Mouse (Mus musculus): ENCODE measurements around the gene Gm13030.
"Not testable (repeated sequence)": the region's sequence is repeated elsewhere in the genome, so short reads cannot be mapped to it uniquely, and the experiment has no call there.

Gene Gm13030

DNA sequence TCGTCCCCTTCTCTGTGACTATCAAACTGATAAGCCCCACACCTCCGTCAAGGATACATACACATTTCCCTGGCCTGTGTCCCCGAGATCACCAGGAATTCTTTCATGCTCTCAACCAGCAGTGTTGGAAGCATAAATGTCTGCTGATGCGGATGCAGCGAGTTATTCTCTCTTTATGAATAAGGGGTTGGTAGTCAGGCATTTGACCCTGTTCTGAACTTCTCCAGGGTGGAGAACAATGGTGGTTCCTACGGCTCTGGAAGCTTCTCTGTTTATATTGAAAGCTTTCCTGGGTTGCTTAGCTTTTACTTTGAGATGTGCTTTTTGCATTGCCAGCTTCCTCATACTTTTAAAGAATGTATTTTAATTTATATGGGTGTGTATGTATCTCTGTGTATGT is at the start of gene Gm13030:
Gm13030 (minus strand) TSS at position 101 of the 400 bp plus-strand sequence.
- DNase-seq: no peak

DNA sequence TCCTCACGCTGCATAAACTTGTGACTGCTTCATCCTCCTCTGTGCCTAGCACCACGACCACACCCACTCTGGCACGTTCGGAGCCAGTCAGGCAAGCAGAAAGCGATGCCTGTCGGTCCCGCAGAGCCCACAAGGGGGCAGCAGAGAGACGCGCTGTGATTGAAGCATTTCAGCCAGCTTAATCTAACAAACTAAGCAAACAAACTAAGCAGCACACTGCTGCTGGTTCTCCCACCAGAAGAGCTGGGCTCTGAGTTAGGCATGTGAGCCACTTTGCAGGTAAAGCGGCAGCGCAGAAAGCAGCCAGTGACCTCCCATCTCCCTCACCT is 48.3 kb upstream of the Gm13030 start:
- peak; percentile 89 for DNase-seq

DNA sequence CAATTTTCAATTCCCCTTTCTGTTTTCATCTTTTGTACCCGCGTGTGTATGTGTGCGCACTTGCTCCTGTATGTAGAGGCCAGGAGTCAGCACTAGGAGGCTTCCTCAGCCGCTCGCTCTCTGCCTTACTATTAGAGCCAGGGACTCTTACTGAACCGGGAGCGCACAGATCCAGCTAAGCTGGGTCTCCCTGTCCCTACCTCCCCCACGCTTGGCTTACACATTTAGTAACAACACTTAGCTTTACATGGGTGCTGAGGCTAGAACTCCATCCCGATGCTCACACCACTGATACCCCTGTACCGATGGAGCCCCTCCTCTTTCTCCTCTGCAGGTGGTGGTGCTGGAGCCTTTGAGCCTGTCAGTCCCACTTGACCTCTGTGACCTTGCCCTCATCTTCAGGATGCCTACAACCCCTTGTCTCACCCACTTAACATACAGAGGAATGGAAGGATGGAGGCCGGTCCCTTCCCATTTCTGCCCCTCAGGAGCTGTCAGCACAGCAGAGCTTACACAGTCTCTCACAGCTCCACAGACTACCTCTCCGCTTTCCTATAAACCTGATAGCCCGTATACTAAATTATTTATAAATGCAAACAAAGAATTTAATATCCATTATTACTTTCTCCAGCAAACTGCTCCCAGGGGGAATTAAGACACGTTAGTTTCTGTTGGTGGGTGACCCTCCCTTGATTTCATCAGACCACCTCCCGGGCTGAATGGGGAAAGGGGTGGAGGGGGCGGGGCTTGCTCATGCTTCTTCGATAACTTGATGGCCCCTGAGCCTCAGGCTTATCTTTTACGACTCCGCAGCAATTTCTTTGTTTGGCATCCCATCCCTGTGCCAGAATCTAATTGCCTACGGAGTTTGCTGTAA is 47.7 kb upstream of the Gm13030 start:
- no peak for DNase-seq

DNA sequence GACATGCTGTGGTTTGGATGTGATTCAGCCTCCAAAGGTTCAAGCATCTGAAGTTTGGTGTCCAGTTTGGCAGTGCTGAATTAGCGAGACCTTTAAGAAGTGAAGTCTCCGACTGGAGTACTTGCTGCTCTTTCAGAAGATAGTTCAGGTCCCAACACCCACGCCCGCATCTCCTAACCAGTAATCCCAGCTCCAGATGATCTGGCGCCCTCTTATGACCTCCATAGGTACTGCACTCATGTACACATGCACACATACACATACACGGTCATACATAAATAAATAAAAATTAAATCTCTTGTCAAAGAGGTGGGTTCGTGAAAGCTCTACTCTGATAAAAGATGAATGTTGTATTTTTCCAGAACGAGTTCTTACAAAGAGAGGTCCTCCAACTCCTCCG is 43.5 kb upstream of the Gm13030 start:
- DNase-seq: no peak

DNA sequence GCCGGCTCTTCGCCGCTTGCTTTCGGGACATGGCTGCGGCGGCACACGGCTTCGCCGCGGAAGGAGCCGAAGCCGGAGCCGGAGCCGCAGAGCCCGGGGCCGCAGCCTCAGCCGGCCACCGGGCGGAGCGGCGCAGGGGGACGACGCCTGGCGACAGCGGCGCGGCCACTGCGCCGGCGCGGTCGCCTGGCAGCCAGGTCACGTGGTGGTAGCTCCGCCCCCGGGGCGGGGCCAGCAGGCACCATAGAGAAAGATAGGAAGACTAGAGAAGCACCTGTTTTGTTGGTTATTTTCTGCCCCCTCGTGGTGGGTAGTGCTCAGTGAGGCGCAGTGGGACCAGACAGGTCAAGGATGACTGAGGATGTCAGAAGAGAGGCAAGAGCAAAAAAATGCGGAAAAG is 40.0 kb upstream of the Gm13030 start, which contains the start of gene Otud3:
Otud3 (minus strand) TSS at position 149 of the 400 bp plus-strand sequence.
- DNase-seq: peak; percentile 97

DNA sequence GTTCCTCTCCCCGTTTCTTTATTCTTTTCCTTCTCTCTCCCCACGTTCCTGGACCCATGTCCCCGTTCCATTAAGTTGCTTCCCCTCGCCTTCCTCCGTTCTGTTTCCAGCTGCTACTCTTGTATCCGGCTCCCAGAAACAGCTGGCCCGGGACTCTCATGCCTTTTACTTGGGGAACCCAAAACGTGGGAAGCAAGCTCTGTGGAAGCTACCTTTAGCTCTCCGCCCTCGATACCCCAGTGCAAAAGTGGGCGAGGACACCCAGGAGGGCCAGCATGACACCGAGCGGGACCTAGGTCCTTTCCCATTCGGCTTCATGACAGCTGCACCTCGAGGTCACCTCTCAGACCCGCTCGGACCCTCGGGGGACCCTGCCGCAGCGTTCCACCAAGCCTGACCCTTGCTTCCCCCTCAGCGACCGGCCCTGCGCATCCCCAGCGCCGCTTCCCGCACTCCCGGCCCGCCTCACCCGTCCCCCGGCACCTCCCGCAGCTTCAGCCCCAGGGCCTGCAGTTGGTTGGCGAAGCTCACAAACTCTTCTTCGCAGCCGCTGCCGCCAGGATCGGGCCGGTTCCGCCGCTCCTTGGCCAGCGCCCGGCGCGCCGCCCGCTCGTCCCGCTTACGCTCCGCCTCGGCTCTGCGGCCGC is 39.5 kb upstream of the Gm13030 start:
- DNase-seq: no peak

DNA sequence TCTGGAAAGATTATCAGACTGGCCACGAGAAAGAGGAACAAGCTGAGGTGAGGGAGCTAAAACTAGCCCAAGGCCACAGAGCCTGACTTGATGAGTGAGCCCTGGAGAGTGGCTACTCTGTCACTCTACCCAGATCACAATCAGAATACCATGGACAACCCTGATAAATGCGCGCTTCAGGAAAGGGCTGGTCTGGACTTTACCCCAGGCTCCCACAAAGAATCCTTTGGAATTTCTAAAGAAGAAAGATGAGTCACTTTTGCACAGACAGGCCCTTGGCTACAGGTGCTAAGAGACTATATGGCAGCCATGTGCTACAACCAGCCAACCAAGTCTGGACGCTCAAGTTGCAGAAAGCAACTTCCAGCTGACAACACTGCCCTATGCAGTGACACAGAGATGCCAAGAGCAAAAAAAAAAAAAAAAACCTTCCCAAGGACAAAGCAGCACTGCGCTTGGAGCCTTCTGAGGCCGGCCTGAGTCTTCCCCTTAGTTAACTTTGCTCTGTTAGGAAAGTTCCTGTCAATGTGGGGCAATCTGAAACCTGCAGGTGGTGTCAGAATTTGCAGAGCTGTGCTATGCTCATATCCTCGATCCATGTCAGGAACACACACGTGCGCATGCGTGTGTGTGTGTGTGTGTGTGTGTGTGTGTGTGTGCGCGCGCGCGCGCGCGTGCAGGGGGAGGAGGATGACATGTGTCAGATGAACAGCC is 32.0 kb upstream of the Gm13030 start:
- DNase-seq: no peak

DNA sequence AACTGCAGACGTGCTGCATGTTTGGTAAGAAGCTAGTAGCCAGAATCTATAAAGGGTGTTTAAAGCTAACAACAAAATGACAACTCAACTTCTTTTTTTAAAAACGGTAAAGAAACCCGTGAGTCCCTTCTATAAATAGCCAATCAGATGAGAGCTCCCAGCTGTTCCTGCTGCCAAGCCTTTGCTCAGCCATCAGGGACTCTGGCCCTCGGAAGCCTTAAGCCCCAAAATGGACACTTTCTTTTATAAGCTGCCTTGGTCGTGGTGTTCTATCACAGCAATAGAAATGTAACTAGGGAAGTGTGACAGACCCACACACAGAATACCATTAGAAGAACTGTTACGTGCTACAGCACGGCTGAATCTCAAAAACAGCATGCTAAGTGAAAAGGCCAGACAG is 25.6 kb upstream of the Gm13030 start:
- DNase-seq: no peak

DNA sequence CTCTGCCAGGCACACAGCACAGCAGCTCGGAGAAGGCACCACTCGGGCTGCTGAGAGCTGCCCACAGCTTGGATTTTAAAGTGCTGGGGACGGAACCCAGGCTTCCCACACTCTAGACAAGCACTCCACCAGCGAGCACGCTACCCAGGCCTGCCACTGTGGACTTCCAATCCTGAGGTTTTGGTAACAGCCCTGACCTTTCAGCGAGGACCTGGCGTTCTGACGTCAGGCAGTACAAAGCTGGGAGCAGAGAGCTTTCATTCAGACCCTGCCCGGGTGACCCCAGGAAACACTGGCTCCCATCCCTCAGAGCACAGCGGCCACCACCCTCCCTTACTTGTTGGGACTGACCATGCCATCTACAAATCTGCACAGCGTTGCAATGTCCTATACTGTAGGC is 20.0 kb upstream of the Gm13030 start:
- DNase-seq: not testable (repeated sequence)

DNA sequence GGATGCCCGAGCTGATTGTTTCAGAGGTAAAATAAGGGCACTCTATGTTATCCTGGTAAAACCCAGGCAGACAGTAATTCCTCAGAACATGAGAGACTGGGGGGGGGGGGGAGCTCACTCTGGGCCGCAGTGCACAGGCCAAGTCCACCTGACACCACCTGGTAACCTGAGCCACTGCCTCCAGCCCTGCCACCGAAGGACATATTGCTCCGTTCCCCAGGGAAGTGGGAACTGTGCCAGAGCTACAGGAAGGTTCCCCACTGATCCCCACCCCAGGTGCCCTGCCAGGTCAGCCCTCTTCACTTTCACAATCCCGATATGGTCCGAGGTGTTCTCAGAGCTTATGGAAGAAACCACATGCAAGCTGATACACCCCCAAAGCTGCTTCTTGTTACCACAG is 18.9 kb upstream of the Gm13030 start:
- DNase-seq: peak; percentile 10

DNA sequence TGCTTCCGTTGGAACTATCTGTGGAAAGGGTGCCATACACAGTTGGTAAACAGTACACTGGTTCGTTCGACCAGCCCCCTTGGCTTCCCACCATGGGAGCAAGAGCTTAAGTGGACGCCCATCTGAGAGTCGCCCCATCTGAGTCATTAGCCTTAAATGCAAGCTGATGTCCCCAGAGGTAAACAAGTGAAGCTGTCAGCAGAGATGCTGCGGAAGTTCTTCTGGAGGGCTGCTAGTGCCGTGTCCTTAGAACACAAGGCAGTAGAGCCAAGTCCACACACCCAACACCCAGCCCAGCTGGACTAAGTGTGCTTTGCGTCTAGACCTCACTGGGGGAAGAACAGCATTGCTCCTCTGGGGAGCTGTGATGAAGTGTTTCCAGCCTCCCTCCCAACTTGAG is 15.9 kb upstream of the Gm13030 start:
- DNase-seq: no peak

DNA sequence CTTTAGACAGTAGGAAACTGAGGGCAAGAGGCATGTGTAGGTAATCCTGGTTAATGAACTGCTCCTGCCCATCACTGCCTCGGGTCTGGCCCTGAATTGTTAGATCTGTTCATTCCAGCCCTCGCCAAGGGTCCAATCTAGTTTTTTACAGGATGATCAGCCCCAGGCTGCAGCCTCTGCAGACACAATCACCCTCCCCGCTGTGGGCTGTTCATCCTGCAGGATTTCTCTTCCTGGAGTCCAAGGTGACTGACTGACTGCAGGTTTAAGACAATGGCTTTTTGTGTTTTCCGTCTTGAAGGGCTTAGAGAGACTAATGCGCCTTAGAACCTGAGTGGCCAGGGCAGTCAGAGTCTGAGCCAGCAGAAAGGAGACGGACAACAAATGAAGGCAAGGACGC is 15.4 kb upstream of the Gm13030 start:
- no peak for DNase-seq

DNA sequence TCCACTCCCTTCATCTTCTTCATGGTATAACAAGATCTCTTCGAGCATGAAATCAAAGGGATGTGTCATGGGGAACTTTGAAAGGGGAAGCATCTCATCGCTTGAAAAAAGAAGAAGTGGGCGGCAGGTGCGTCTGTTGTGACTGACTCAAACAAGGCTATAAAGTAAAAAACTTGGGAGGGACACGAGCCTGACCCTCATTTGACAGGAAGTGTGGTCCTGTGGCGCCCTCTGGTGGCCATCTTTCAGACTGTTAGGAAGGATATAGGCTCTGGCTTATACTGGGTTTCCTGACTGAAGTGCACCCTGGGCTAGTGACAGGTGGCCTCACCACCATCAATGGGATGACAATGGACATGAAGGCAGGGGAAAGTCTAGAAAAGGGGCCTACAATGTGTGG is 10.5 kb upstream of the Gm13030 start:
- DNase-seq: peak; percentile 79

DNA sequence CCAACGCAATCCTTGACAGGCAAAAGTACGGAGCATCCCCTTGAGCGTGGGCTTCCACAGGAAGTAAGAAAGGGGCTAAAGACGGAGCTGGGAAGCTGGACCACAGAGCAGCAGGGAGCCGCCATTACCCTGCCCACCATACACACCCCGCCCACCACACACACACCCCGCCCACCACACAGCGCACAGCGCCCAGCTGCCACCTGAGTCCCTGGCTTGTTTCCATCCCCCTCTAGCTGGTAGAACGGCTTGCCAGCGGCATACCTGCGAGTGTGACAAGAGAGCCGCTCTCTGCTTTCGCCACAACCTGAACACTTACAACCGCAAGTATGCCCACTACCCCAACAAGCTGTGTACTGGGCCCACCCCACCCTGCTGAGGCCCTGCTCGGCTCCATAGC is 8.4 kb upstream of the Gm13030 start:
- no peak for DNase-seq

DNA sequence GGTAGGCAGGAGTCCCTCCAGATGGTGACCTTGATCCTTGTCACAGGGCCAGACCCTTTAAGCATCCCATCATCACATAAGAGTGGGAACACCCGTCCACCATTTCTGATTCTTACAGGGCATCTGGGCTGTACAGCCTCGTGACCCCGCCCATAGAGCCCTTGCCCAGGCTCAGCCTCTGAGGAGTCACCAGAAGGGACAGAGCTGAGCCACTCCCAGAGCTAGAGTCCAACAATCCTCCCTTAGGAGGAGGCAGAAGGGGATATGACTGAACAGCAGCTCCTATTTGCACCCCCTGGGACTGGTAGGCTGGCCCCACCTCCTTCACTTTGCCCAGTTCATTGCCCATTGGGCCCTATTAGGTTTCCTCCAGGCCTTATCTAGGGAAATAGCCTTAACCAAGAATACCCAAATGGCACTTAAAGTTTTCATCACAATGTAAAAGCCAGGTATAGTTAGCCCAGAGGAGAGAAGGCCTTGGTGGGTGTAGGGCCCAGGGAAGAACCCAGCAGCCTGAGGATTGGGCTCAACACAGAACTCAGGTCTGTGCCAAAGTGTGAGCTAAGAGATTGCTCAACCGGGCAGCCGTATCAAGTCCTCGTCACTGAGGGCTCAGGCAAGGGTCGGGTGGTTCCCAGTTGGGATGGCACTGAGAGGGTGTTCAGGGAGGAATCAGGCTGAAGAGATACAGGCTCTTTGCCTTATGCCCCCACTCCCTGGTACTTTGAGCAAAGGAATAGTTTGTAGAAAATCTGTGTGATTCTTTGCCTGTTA is 7.2 kb upstream of the Gm13030 start:
- DNase-seq: no peak

DNA sequence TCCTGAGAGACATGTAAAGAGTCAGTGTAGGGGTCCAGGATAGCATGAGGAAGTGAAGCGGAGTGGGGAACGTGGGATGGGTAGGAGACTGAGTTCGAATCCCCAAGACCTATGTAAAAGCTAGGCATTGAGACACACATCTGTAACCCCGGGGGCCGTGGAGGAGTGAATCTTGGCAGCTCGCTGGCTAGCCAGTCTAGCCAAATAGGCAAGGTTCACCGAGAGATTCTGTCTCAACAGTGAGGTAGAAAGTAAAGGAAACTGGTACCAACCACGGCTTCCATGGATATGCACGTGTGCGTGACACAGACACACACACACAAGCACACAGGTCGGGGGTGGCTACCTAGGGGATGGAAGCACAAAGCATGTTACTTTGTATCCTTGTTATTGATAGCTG is 6.0 kb upstream of the Gm13030 start:
- DNase-seq: no peak

DNA sequence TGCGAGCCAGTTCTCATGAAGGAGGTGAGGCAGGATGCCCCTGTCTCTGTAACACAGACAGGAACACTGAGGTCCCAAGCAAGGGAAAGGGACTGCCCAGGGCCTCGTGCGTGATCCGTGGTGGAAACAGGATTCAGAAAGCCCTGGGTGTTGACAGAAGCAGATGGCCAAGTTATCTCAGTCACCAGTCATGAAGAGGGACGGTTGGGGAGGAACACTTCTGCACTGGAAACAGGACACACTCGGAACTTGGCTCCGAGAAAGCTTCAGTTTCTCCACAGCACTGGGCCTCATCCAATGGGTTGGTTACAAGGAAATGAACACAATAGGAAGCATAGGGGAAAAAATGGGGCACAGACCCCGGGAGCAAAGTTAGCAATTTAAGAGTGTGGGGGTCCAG is 5.0 kb upstream of the Gm13030 start:
- DNase-seq: no peak

DNA sequence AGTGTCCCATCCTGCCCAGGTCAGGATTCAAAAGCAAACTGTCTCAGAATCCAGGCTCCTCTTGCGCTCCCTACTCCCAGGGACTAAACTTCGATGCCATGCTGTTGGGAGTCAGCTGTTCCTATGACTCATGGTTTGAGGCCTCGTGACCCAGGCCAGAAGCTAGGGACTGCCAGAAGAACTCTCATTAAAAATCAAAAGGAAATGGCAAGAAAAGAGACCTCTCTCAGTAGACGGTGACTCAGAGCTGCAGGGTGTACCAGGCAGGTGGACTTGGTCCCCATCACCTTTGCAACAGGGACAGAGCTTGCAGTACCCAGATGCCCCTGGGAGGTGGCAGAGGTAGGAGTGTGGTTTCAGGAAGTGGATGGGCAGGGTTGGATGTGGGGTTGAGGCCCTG is 4.0 kb upstream of the Gm13030 start, which contains the start of gene Pla2g2e:
Pla2g2e (plus strand) TSS at position 212 of the 400 bp plus-strand sequence.
- no peak for DNase-seq

DNA sequence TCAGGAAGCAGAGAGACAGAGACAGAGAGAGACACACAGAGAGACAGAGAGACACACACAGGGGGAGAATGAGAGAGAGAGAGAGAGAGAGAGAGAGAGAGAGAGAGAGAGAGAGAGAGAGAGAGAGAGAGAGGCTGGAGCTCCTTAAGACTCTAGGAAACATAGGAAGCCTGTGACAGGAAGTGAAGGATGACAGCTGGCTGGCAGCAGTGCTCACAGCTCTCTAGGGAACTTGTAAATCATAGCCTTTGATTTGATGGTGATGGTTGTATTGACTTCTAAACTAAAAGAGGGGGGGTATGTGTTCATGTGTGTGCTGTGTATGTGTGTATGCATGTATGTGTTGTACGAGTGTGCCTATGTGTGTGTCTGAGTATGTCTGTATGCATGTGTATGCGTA is 2.2 kb upstream of the Gm13030 start:
- DNase-seq: no peak

DNA sequence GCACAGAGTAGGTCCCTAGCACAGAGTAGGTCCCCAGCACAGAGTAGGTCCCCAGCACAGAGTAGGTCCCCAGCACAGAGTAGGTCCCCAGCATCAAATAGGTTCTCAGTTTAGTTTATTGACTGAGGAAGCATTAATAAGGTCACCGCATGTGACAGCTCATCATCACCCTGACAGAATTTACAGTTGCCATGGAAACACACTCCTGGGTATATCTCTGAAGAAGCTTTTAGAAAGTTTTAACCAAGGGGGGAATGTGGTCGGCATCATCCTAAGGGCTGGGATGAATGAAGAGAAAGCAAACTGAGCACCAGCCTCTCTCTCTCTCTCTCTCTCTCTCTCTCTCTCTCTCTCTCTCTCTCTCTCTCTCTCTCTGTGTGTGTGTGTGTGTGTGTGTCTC is 1.5 kb upstream of the Gm13030 start:
- not testable (repeated sequence) for DNase-seq

DNA sequence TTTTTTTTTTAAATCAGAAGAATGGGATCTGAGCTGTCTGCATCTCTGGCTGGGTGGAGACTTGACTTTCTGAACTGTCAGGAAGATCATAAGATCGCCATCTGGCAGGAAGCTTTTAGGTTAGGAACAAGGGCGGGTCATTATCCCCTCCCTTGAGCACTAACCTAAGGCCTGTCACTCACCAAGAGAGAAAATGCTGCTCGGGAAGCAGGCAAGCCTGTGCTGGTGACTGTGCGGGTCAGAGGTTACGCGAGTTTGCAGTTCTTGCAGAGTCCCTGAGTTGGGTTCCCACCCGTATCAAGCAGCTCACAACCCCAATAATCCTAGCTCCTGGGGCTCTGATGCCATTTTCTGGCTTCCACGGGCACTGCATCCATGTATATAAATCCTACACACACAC is 5.1 kb downstream of the Gm13030 start:
- DNase-seq: no peak

DNA sequence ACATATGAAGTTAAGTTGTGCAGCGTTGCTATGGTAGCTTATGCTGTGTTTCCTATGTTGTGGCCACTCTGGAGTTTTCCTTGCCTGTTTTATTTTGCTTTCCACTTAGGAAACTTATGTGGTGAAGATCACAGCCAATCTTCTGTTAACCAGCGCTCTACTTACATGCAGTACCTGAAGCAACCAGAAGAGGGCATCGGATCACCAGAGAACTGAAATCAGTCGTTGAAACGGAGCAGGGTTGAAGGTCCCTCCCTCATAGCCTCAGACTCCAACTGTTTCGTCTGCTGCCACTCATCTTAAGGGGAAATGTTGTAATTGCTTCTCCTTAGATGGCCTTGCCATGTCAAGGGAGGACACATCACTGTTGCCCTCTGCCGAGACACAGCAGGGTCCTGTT is 7.4 kb downstream of the Gm13030 start:
- peak; percentile 74 for DNase-seq

DNA sequence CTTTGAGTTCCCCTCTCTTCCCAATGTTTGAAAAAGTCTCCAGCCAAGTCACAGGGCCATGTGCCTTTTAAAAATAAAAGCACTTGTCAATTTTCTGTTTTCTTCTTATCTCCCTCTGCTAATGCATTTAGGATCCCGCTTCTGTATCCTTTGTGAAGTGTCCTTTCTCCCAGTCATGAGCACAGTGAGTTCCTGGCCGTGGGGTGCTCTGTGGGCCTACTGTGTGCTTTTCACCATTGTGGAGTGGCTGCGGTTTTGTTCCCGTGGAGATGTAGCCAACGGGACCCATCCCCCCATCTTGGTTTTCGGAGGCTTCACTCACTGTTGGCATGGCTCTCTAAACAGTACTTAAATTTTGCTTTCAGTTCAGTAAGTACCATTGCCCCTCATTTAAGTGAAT is 7.8 kb downstream of the Gm13030 start:
- DNase-seq: no peak
